Mouse (Mus musculus) embryo, embryonic 11.5 days (tissue): ENCODE results near the gene Cabp2.
"Not testable (repeated sequence)": the region's sequence is repeated elsewhere in the genome, so short reads cannot be mapped to it uniquely, and the experiment has no call there.

Experiments used
- DNase-seq: peaks from one replicate; pipeline ENCODE4 v3.0.0-alpha.2; 2012; ENCODE audit warnings: low read depth, low spot score

Cabp2 gene

GRCm38 (mm10) chr19:4081394-4081793 lies at the start of gene Cabp2:
TSS of gene Cabp2 (plus strand) at chr19:4081578.
- no peak for DNase-seq

GRCm38 (mm10) chr19:4032668-4033067 lies 48.7 kb upstream of the Cabp2 start:
- DNase-seq: no peak

GRCm38 (mm10) chr19:4033298-4033697 lies 48.1 kb upstream of the Cabp2 start:
- DNase-seq: no peak

GRCm38 (mm10) chr19:4033742-4034141 lies 47.6 kb upstream of the Cabp2 start:
- no peak for DNase-seq

GRCm38 (mm10) chr19:4036327-4037045 lies 44.9 kb upstream of the Cabp2 start:
- no peak for DNase-seq

GRCm38 (mm10) chr19:4037154-4037787 lies 44.1 kb upstream of the Cabp2 start:
- DNase-seq: not testable (repeated sequence)

- peak; percentile 82 for DNase-seq
Observed at GRCm38 (mm10) chr19:4037788-4038232, 43.6 kb upstream of the Cabp2 start, which contains the start of gene Gstp1. TSS of gene Gstp1 (minus strand) at chr19:4037985.

GRCm38 (mm10) chr19:4040941-4041340 lies 40.4 kb upstream of the Cabp2 start:
- not testable (repeated sequence) for DNase-seq

GRCm38 (mm10) chr19:4041500-4041899 lies 39.9 kb upstream of the Cabp2 start:
- DNase-seq: not testable (repeated sequence)

- no peak for DNase-seq
Observed at GRCm38 (mm10) chr19:4042124-4042523, 39.3 kb upstream of the Cabp2 start.

GRCm38 (mm10) chr19:4044109-4044508 lies 37.3 kb upstream of the Cabp2 start:
- not testable (repeated sequence) for DNase-seq

GRCm38 (mm10) chr19:4045966-4046865 lies 35.2 kb upstream of the Cabp2 start, which contains the start of gene Gstp2:
TSS of gene Gstp2 (minus strand) at chr19:4046023.
- peak; percentile 24 for DNase-seq

GRCm38 (mm10) chr19:4046866-4047254 lies 34.5 kb upstream of the Cabp2 start:
- no peak for DNase-seq

GRCm38 (mm10) chr19:4047859-4048258 lies 33.5 kb upstream of the Cabp2 start:
- DNase-seq: peak; percentile 72

GRCm38 (mm10) chr19:4049069-4049468 lies 32.3 kb upstream of the Cabp2 start:
- DNase-seq: not testable (repeated sequence)

GRCm38 (mm10) chr19:4051016-4051415 lies 30.4 kb upstream of the Cabp2 start:
- DNase-seq: no peak

- peak; percentile 45 for DNase-seq
Observed at GRCm38 (mm10) chr19:4051741-4052515, 29.4 kb upstream of the Cabp2 start.

GRCm38 (mm10) chr19:4052516-4053030 lies 28.8 kb upstream of the Cabp2 start:
- no peak for DNase-seq

GRCm38 (mm10) chr19:4054613-4055012 lies 26.8 kb upstream of the Cabp2 start:
- no peak for DNase-seq

- no peak for DNase-seq
Observed at GRCm38 (mm10) chr19:4055216-4055946, 26.0 kb upstream of the Cabp2 start.
